7 mouse cellular contexts compared by ENCODE assay signal in the genomic region with DNA sequence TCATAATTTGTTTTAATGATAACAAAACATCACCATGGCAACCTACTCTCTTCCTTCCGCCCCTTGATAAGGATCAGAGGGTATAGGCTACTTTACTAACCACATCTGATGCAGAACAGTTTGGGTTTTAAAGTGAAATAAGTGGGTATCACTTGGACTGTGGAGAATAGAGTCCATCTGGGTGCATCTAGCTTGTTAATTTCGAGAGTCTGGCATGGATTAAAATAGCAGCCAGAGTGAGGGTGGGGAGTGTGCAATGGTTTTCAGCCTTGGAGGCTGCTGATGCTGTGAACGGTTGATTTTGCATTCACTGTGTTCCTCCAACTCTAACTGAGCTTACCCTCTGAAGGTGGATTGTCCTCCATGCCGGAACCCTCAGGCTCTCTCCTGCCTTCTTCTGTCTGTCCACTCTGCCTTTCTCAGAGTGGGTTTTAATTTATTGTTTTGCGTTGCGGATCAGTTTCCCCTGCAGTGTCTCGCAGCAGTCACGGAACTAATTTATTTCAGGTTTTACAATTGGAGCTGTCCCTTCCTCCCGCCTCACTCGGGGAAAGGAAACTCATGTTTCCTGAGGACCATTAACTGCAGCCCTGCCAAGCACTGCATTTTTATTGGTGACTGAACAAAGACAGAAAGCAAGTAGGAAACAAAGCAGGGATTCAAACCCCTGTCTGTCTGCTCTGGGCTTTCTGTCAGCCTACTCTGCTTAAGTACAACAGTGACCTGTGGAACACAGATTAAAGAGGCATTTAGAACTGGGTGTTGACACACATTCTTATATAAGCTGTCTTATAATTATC. TPM values are rescaled to one million over a fixed set of nuclear protein-coding genes. Genes with fewer than 3 reads are reported as not detected.
DNase-seq lines count a peak whose midpoint lies in the region; ATAC-seq lines count a peak whose summit lies in the region.

No protein-coding gene starts in this region.

- ATAC-seq in lung, embryonic 16.5 days (ENCODE audit: low read depth): no peak
- ATAC-seq in embryonic facial prominence, embryonic 12.5 days (ENCODE audit: insufficient number of reproducible peaks, insufficient read depth, low FRiP score, low TSS enrichment): peak; percentile 32; the same call in 1 of the 2 replicates
- ATAC-seq in hindbrain, embryonic 16.5 days: peak; percentile 52
- peak; percentile 49 for ATAC-seq in midbrain, embryonic 13.5 days

- 35% methylated on average over 10 of the region's 10 CpGs for WGBS in lung, embryonic 16.5 days
- 13% methylated on average over 10 of the region's 10 CpGs for WGBS in embryonic facial prominence, embryonic 12.5 days
- 16% methylated on average over 10 of the region's 10 CpGs for WGBS in hindbrain, embryonic 16.5 days
- 20% methylated on average over 10 of the region's 10 CpGs for WGBS in midbrain, embryonic 13.5 days

- no peak overlapping the region for H3K9ac ChIP-seq in lung, embryonic 16.5 days (ENCODE audit: low read length)
- no peak overlapping the region for H3K9ac ChIP-seq in embryonic facial prominence, embryonic 12.5 days
- H3K9ac ChIP-seq in hindbrain, embryonic 16.5 days (ENCODE audit: low read depth, low read length): no peak overlapping the region
- peak overlapping the region; percentile 39; the same call in 1 of the 2 replicates for H3K9ac ChIP-seq in midbrain, embryonic 13.5 days (replicated peaks)

- H3K4me2 ChIP-seq in lung, embryonic 16.5 days (ENCODE audit: low read depth, low read length): no peak overlapping the region
- H3K4me2 ChIP-seq in embryonic facial prominence, embryonic 12.5 days (replicated peaks): peak overlapping the region; percentile 29; the same call in 1 of the 2 replicates
- peak overlapping the region; percentile 29 for H3K4me2 ChIP-seq in hindbrain, embryonic 16.5 days (ENCODE audit: low read length)
- peak overlapping the region; percentile 36 for H3K4me2 ChIP-seq in midbrain, embryonic 13.5 days (replicated peaks)

- peak overlapping the region; percentile 12; the same call in 1 of the 2 replicates for H3K27ac ChIP-seq in lung, embryonic 16.5 days (ENCODE audit: low read length)
- H3K27ac ChIP-seq in embryonic facial prominence, embryonic 12.5 days: peak overlapping the region; percentile 77
- H3K27ac ChIP-seq in hindbrain, embryonic 16.5 days (ENCODE audit: low read depth, low read length): peak overlapping the region; percentile 54; the same call in 1 of the 2 replicates
- peak overlapping the region; percentile 68 for H3K27ac ChIP-seq in midbrain, embryonic 13.5 days

- H3K27me3 ChIP-seq in lung, embryonic 16.5 days (ENCODE audit: control insufficient read depth, insufficient read depth, low read depth, low read length): no peaks in the 10 kb centered on the region
- no peaks in the 10 kb centered on the region for H3K27me3 ChIP-seq in embryonic facial prominence, embryonic 12.5 days
- H3K27me3 ChIP-seq in hindbrain, embryonic 16.5 days (replicated peaks; ENCODE audit: control insufficient read depth, insufficient read depth, low read length): no peaks in the 10 kb centered on the region
- H3K27me3 ChIP-seq in midbrain, embryonic 13.5 days: no peaks in the 10 kb centered on the region

- H3K36me3 ChIP-seq in lung, embryonic 16.5 days (ENCODE audit: control insufficient read depth, insufficient read depth, low read length): peaks cover 3% of the 10 kb centered on the region; the same call in 1 of the 2 replicates
- no peaks in the 10 kb centered on the region for H3K36me3 ChIP-seq in embryonic facial prominence, embryonic 12.5 days
- no peaks in the 10 kb centered on the region for H3K36me3 ChIP-seq in hindbrain, embryonic 16.5 days (ENCODE audit: control insufficient read depth, insufficient read depth, low read length)
- no peaks in the 10 kb centered on the region for H3K36me3 ChIP-seq in midbrain, embryonic 13.5 days

- DNase-seq in lung, postnatal 25 days (ENCODE audit: low spot score): no peak
- no peak for DNase-seq in urinary bladder, postnatal 36 days (ENCODE audit: low spot score in 2 of 2)
- no peak for DNase-seq in gastrocnemius, postnatal 4 days (ENCODE audit: low spot score in 2 of 2)

- H3K4me1 ChIP-seq in lung, embryonic 16.5 days (replicated peaks; ENCODE audit: control insufficient read depth, insufficient read depth, low read length): peaks cover 57% of the 10 kb centered on the region
- H3K4me1 ChIP-seq in embryonic facial prominence, embryonic 12.5 days: peaks cover 78% of the 10 kb centered on the region
- H3K4me1 ChIP-seq in hindbrain, embryonic 16.5 days (ENCODE audit: control insufficient read depth, insufficient read depth, low read depth, low read length): peaks cover 31% of the 10 kb centered on the region
- H3K4me1 ChIP-seq in midbrain, embryonic 13.5 days (replicated peaks): peaks cover 69% of the 10 kb centered on the region

- no peaks in the 10 kb centered on the region for H3K9me3 ChIP-seq in lung, embryonic 16.5 days (ENCODE audit: control insufficient read depth, low read length)
- H3K9me3 ChIP-seq in embryonic facial prominence, embryonic 12.5 days: no peaks in the 10 kb centered on the region
- no peaks in the 10 kb centered on the region for H3K9me3 ChIP-seq in hindbrain, embryonic 16.5 days (ENCODE audit: control insufficient read depth, low read length)
- H3K9me3 ChIP-seq in midbrain, embryonic 13.5 days: no peaks in the 10 kb centered on the region

- no peak overlapping the region for H3K4me3 ChIP-seq in lung, embryonic 16.5 days (ENCODE audit: low read length)
- 0 out of 2 replicates have a peak overlapping the region, but pooled peaks have one; percentile 8 for H3K4me3 ChIP-seq in embryonic facial prominence, embryonic 12.5 days
- H3K4me3 ChIP-seq in hindbrain, embryonic 16.5 days (ENCODE audit: low read length): no peak overlapping the region
- H3K4me3 ChIP-seq in midbrain, embryonic 13.5 days (replicated peaks): 0 out of 2 replicates have a peak overlapping the region, but pooled peaks have one; percentile 9

RNA-seq across cellular contexts. Expression of gene Sept11, which starts 40.4 kb away (rescaled TPM):
- polyA plus RNA-seq in lung, embryonic 16.5 days (2015; fragmentation: Nextera tagmentation; extraction: Ambion mirVana): 142 and 157 TPM in 2 replicates
- polyA plus RNA-seq in embryonic facial prominence, embryonic 12.5 days (2016; fragmentation: Nextera tagmentation; extraction: Ambion mirVana): 248 and 263 TPM in 2 replicates
- polyA plus RNA-seq in hindbrain, embryonic 16.5 days (2015; fragmentation: Nextera tagmentation; extraction: Ambion mirVana): 125 and 150 TPM in 2 replicates
- polyA plus RNA-seq in midbrain, embryonic 13.5 days (2015; fragmentation: Nextera tagmentation; extraction: Ambion mirVana): 172 and 173 TPM in 2 replicates
- total RNA-seq in gastrocnemius, postnatal 4 days (2021): 100 to 1,000 TPM; 246 to 256 TPM

Comparison
In these comparisons a context has a peak if more than half of its experiments do, and no peak if none do; other contexts are left out.
1. H3K27ac ChIP-seq: peak in every context shown above with its lines; median percentile 77 in embryonic facial prominence, embryonic 12.5 days; 68 in midbrain, embryonic 13.5 days; 54 in hindbrain, embryonic 16.5 days; 12 in lung, embryonic 16.5 days.
2. H3K4me3 ChIP-seq: peak in embryonic facial prominence, embryonic 12.5 days (single experiment) and midbrain, embryonic 13.5 days (single experiment); none in lung, embryonic 16.5 days (single experiment) and hindbrain, embryonic 16.5 days (single experiment).